Mouse (Mus musculus): ENCODE measurements around the gene Ciita.

GRCm38 (mm10) chr16:10498096-10498602 is 18.3 kb downstream of the Ciita start:
- no peak for TF ChIP-seq CTCF (IDR thresholded peaks at IDR 0.05; ENCODE audit: insufficient read depth, low read length)
- TF ChIP-seq POLR2A (IDR thresholded peaks at IDR 0.05; ENCODE audit: borderline replicate concordance, extremely low read depth, low read depth, low read length) = no peak
